Mouse (Mus musculus) thymus, postnatal 25 days (tissue): ENCODE measurements around the gene Rps6kc1.
"Not testable (repeated sequence)": the region's sequence is repeated elsewhere in the genome, so short reads cannot be mapped to it uniquely, and the experiment has no call there.

Source experiments
- DNase-seq: peaks from one replicate; pipeline ENCODE4 v3.0.0; 2022

Gene Rps6kc1

GRCm38 (mm10) chr1:190911415-190912123 is at the start of gene Rps6kc1:
Gene Rps6kc1 (minus strand): TSS chr1:190911770.
- DNase-seq: peak; percentile 68

- DNase-seq: no peak
Observed at GRCm38 (mm10) chr1:190958821-190959220, 47.3 kb upstream of the Rps6kc1 start.

GRCm38 (mm10) chr1:190953009-190953408 is 41.4 kb upstream of the Rps6kc1 start:
- no peak for DNase-seq

GRCm38 (mm10) chr1:190951014-190951413 is 39.4 kb upstream of the Rps6kc1 start:
- DNase-seq: no peak

GRCm38 (mm10) chr1:190948846-190949245 is 37.3 kb upstream of the Rps6kc1 start:
- no peak for DNase-seq

GRCm38 (mm10) chr1:190948439-190948838 is 36.9 kb upstream of the Rps6kc1 start:
- DNase-seq: no peak

- DNase-seq: no peak
Observed at GRCm38 (mm10) chr1:190947986-190948385, 36.4 kb upstream of the Rps6kc1 start.

GRCm38 (mm10) chr1:190944109-190944760 is 32.7 kb upstream of the Rps6kc1 start:
- DNase-seq: peak; percentile 69

GRCm38 (mm10) chr1:190939803-190940202 is 28.2 kb upstream of the Rps6kc1 start:
- no peak for DNase-seq

GRCm38 (mm10) chr1:190930181-190930580 is 18.6 kb upstream of the Rps6kc1 start:
- no peak for DNase-seq

- no peak for DNase-seq
Observed at GRCm38 (mm10) chr1:190929010-190929695, 17.6 kb upstream of the Rps6kc1 start.

GRCm38 (mm10) chr1:190928370-190929009 is 16.9 kb upstream of the Rps6kc1 start:
- DNase-seq: peak; percentile 98

- no peak for DNase-seq
Observed at GRCm38 (mm10) chr1:190927751-190928369, 16.3 kb upstream of the Rps6kc1 start.

- DNase-seq: no peak
Observed at GRCm38 (mm10) chr1:190927311-190927710, 15.7 kb upstream of the Rps6kc1 start.

GRCm38 (mm10) chr1:190924812-190925211 is 13.2 kb upstream of the Rps6kc1 start, which contains the start of gene Angel2:
Gene Angel2 (plus strand): TSS chr1:190925112.
- not testable (repeated sequence) for DNase-seq

GRCm38 (mm10) chr1:190919725-190920469 is 8.3 kb upstream of the Rps6kc1 start:
- no peak for DNase-seq

- no peak for DNase-seq
Observed at GRCm38 (mm10) chr1:190918938-190919337, 7.4 kb upstream of the Rps6kc1 start.

GRCm38 (mm10) chr1:190912623-190913022 is 1.1 kb upstream of the Rps6kc1 start:
- no peak for DNase-seq

- DNase-seq: no peak
Observed at GRCm38 (mm10) chr1:190910836-190911235, 734 bp downstream of the Rps6kc1 start.

GRCm38 (mm10) chr1:190904714-190905113 is 6.9 kb downstream of the Rps6kc1 start:
- no peak for DNase-seq

- no peak for DNase-seq
Observed at GRCm38 (mm10) chr1:190904136-190904535, 7.4 kb downstream of the Rps6kc1 start.

GRCm38 (mm10) chr1:190901082-190901481 is 10.5 kb downstream of the Rps6kc1 start:
- DNase-seq: no peak
